Mouse (Mus musculus) neural tube, embryonic 14.5 days (tissue): ENCODE measurements at regions not wholly inside any gene's neighbourhood (a gene's known extent, or its start where the extent isn't known, plus 50 kb on each side); places are given as distances from the start of the nearest gene placed in this dataset.
A peak's percentile ranks its signal among the peaks of the same experiment; 100 is the strongest.

ENCODE experiments used
- ATAC-seq: fragments of 200-750 bp; cut with Nextera tagmentation; 2 replicates; pipeline ENCODE4 v1.8.0; 2017; ENCODE audit warnings: low read depth, mild to moderate bottlenecking, moderate TSS enrichment, moderate library complexity
- H3K27ac ChIP-seq: fragments of 300-500 bp; sonication (generic); 2 replicates; pipeline ENCODE4 v1.5.1; 2014; ENCODE audit warnings: low read depth, mild to moderate bottlenecking, control low read depth, low read length, moderate library complexity, mixed read lengths
- H3K27me3 ChIP-seq: fragments of 300-500 bp; sonication (generic); 2 replicates; pipeline ENCODE4 v1.6.1; 2014; ENCODE audit warnings: low read length; ENCODE audit not compliant: control insufficient read depth, insufficient read depth
- H3K36me3 ChIP-seq: fragments of 300-500 bp; sonication (generic); 2 replicates; pipeline ENCODE4 v1.6.1; 2014; ENCODE audit warnings: low read length, mixed read lengths; ENCODE audit not compliant: control insufficient read depth, insufficient read depth
- H3K4me1 ChIP-seq: fragments of 300-500 bp; sonication (generic); 2 replicates; pipeline ENCODE4 v1.6.1; 2014; ENCODE audit warnings: low read length; ENCODE audit not compliant: control insufficient read depth, insufficient read depth
- H3K4me2 ChIP-seq: fragments of 300-500 bp; sonication (generic); 2 replicates; pipeline ENCODE4 v1.6.1; 2014; ENCODE audit warnings: mild to moderate bottlenecking, low read depth, low read length, control low read depth
- H3K4me3 ChIP-seq: fragments of 300-500 bp; sonication (generic); 2 replicates; pipeline ENCODE4 v1.5.1; 2014; ENCODE audit warnings: low read depth, low read length, control low read depth, mixed read lengths
- H3K9ac ChIP-seq: fragments of 300-500 bp; sonication (generic); replicated peaks from 2 replicates; pipeline ENCODE4 v1.6.1; 2014; ENCODE audit warnings: low read depth, mild to moderate bottlenecking, control low read depth, low read length, mixed read lengths
- H3K9me3 ChIP-seq: fragments of 300-500 bp; sonication (generic); 2 replicates; pipeline ENCODE4 v1.6.1; 2016; ENCODE audit warnings: low read length; ENCODE audit not compliant: control insufficient read depth
- WGBS: fragments of 180-500 bp; shearing (Covaris S2); extraction: QIAGEN DNeasy Blood & Tissue Kit; methylation state at CpG from one replicate; pipeline ENCODE4 v1.1.7; 2014; 5-methylcytosine and 5-hydroxymethylcytosine counted together

GRCm38 (mm10) chr4:114683696-114684095, 137.8 kb upstream of the Gm12830 start:
- 76% methylated on average over 5 of the region's 5 CpGs for WGBS
- Histone ChIP-seq H3K36me3 (no peaks in the 10 kb centered on the region), H3K9me3 (no peaks in the 10 kb centered on the region), H3K9ac (no peak overlapping the region), H3K27ac (no peak overlapping the region), H3K4me1 (no peaks in the 10 kb centered on the region), H3K27me3 (no peaks in the 10 kb centered on the region), H3K4me2 (no peak overlapping the region), H3K4me3 (no peak overlapping the region)
- ATAC-seq, result no peak

- ATAC-seq, result no peak
- no peaks in the 10 kb centered on the region for H3K27me3 ChIP-seq
- WGBS, result 69% methylated on average over 7 of the region's 7 CpGs
- H3K4me3 ChIP-seq, result no peak overlapping the region
- no peaks in the 10 kb centered on the region for H3K9me3 ChIP-seq
- H3K4me2 ChIP-seq, result no peak overlapping the region
- H3K4me1 ChIP-seq, result no peaks in the 10 kb centered on the region
- H3K9ac ChIP-seq, result no peak overlapping the region
- no peak overlapping the region for H3K27ac ChIP-seq
- H3K36me3 ChIP-seq, result no peaks in the 10 kb centered on the region
These were observed 136.6 kb upstream of the Gm12830 start for GRCm38 (mm10) chr4:114684844-114685382.

GRCm38 (mm10) chr4:114685454-114685853, 136.1 kb upstream of the Gm12830 start:
- no peaks in the 10 kb centered on the region for H3K36me3 ChIP-seq
- no peak overlapping the region for H3K27ac ChIP-seq
- H3K4me3 ChIP-seq, result no peak overlapping the region
- H3K9me3 ChIP-seq, result no peaks in the 10 kb centered on the region
- 13% methylated on average over 11 of the region's 11 CpGs for WGBS
- no peak overlapping the region for H3K9ac ChIP-seq
- 0 out of 2 replicates have a peak overlapping the region, but pooled peaks have one; percentile 14 for H3K4me2 ChIP-seq
- peak; percentile 67; the same call in 1 of the 2 replicates for ATAC-seq
- no peaks in the 10 kb centered on the region for H3K4me1 ChIP-seq
- H3K27me3 ChIP-seq, result no peaks in the 10 kb centered on the region

GRCm38 (mm10) chr4:114686091-114686490, 135.4 kb upstream of the Gm12830 start:
- Histone ChIP-seq H3K4me2 (no peak overlapping the region), H3K36me3 (no peaks in the 10 kb centered on the region), H3K27me3 (no peaks in the 10 kb centered on the region), H3K27ac (no peak overlapping the region), H3K9ac (no peak overlapping the region), H3K4me3 (no peak overlapping the region), H3K9me3 (no peaks in the 10 kb centered on the region), H3K4me1 (no peaks in the 10 kb centered on the region)
- WGBS, result 66% methylated on average over 4 of the region's 4 CpGs
- ATAC-seq, result no peak

GRCm38 (mm10) chr4:114688356-114688972, 133.1 kb upstream of the Gm12830 start:
- Histone ChIP-seq H3K9me3 (no peaks in the 10 kb centered on the region), H3K4me3 (no peak overlapping the region), H3K9ac (no peak overlapping the region), H3K4me2 (no peak overlapping the region), H3K36me3 (no peaks in the 10 kb centered on the region), H3K27ac (no peak overlapping the region), H3K27me3 (no peaks in the 10 kb centered on the region), H3K4me1 (no peaks in the 10 kb centered on the region)
- ATAC-seq, result no peak
- 26% methylated on average over 16 of the region's 16 CpGs for WGBS

- H3K4me1 ChIP-seq, result no peaks in the 10 kb centered on the region
- no peak overlapping the region for H3K27ac ChIP-seq
- no peak for ATAC-seq
- 73% methylated on average over 6 of the region's 6 CpGs for WGBS
- H3K4me2 ChIP-seq, result no peak overlapping the region
- H3K4me3 ChIP-seq, result no peak overlapping the region
- no peaks in the 10 kb centered on the region for H3K27me3 ChIP-seq
- no peaks in the 10 kb centered on the region for H3K36me3 ChIP-seq
- H3K9ac ChIP-seq, result no peak overlapping the region
- H3K9me3 ChIP-seq, result no peaks in the 10 kb centered on the region
These were observed 132.6 kb upstream of the Gm12830 start for GRCm38 (mm10) chr4:114688973-114689371.

GRCm38 (mm10) chr4:114705586-114705985, 115.9 kb upstream of the Gm12830 start:
- H3K4me1 ChIP-seq, result no peaks in the 10 kb centered on the region
- H3K27me3 ChIP-seq, result no peaks in the 10 kb centered on the region
- no peak overlapping the region for H3K9ac ChIP-seq
- H3K9me3 ChIP-seq, result no peaks in the 10 kb centered on the region
- no peak overlapping the region for H3K4me3 ChIP-seq
- no peaks in the 10 kb centered on the region for H3K36me3 ChIP-seq
- 46% methylated on average over 4 of the region's 4 CpGs for WGBS
- no peak for ATAC-seq
- no peak overlapping the region for H3K4me2 ChIP-seq
- no peak overlapping the region for H3K27ac ChIP-seq

GRCm38 (mm10) chr4:114710182-114710909, 111.2 kb upstream of the Gm12830 start:
- H3K27me3 ChIP-seq, result no peaks in the 10 kb centered on the region
- H3K4me3 ChIP-seq, result no peak overlapping the region
- H3K36me3 ChIP-seq, result no peaks in the 10 kb centered on the region
- H3K9me3 ChIP-seq, result no peaks in the 10 kb centered on the region
- H3K4me1 ChIP-seq, result 0 out of 2 replicates have a peak, but pooled peaks cover 2% of the 10 kb centered on the region
- H3K27ac ChIP-seq, result no peak overlapping the region
- WGBS, result 59% methylated on average over 3 of the region's 3 CpGs
- ATAC-seq, result no peak
- no peak overlapping the region for H3K4me2 ChIP-seq
- no peak overlapping the region for H3K9ac ChIP-seq

- Histone ChIP-seq H3K4me2 (no peak overlapping the region), H3K36me3 (no peaks in the 10 kb centered on the region), H3K27ac (no peak overlapping the region), H3K9me3 (no peaks in the 10 kb centered on the region), H3K9ac (no peak overlapping the region), H3K4me3 (no peak overlapping the region), H3K4me1 (0 out of 2 replicates have a peak, but pooled peaks cover 2% of the 10 kb centered on the region), H3K27me3 (no peaks in the 10 kb centered on the region)
- no peak for ATAC-seq
- 74% methylated on average over 3 of the region's 3 CpGs for WGBS
These were observed 110.4 kb upstream of the Gm12830 start for GRCm38 (mm10) chr4:114711082-114711481.
